Mouse (Mus musculus) heart, postnatal 4 days (tissue): Measurements from ENCODE around the gene Nav2. TPM values are rescaled to one million over a fixed set of nuclear protein-coding genes. Genes with fewer than 3 reads are reported as not detected.

Experiments
- DNase-seq: peaks from one replicate; pipeline ENCODE4 v3.0.0; 2021
- total RNA-seq, 2 experiments: library from RNA; stranded (reverse); gene quantifications; 2 replicates each; pipeline ENCODE4 v1.2.3; 2021

The Nav2 gene
- total RNA-seq, 2 experiments from 2014 or later: 106 to 112 TPM

GRCm38 (mm10) chr7:48938190-48938589, 29.7 kb downstream of the Nav2 start:
- peak; percentile 25 for DNase-seq

DNA sequence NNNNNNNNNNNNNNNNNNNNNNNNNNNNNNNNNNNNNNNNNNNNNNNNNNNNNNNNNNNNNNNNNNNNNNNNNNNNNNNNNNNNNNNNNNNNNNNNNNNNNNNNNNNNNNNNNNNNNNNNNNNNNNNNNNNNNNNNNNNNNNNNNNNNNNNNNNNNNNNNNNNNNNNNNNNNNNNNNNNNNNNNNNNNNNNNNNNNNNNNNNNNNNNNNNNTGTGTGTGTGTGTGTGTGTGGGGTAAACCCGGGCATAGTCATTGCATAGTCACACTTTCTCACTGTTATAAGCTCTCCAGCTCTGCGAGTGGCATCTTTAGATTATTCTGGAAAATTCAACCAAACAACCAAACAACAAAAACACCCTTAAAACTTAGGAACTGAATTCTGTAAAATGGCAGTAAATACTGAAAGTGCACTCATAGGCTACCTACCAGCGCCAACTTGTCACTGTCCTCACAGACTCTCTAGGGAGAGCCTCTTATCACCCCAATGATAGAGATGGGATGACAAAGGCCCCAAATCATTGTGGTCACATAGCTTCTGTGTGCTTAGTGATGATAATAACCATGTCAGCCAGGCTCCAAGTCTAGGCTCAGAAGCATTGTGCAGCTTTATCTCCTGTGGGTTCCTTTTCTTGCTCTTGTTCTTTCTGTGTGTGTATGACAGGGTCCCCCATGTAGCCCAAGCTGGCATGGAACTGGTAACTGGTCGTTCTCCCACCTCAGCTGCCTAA, 40.0 kb downstream of the Nav2 start:
- no peak for DNase-seq

DNA sequence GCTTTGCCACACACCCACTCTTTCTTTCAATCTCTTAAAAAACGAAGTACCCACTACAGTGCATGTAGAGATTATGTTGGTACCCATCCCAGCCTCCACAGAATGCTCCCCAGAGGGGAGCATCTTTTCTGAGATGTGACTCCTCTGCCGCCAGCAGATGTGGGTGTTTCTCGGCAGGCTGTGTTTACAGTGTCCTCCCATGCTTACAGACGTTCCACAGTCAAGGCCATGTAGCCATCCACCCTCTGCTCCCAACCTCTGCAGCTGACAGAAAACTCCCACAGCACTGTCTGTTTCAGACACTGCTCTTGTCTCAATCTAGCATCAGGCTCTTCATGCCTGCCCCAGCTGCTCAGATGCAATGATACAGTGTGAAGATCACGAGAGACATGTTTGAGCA, 46.0 kb downstream of the Nav2 start:
- DNase-seq: no peak

DNA sequence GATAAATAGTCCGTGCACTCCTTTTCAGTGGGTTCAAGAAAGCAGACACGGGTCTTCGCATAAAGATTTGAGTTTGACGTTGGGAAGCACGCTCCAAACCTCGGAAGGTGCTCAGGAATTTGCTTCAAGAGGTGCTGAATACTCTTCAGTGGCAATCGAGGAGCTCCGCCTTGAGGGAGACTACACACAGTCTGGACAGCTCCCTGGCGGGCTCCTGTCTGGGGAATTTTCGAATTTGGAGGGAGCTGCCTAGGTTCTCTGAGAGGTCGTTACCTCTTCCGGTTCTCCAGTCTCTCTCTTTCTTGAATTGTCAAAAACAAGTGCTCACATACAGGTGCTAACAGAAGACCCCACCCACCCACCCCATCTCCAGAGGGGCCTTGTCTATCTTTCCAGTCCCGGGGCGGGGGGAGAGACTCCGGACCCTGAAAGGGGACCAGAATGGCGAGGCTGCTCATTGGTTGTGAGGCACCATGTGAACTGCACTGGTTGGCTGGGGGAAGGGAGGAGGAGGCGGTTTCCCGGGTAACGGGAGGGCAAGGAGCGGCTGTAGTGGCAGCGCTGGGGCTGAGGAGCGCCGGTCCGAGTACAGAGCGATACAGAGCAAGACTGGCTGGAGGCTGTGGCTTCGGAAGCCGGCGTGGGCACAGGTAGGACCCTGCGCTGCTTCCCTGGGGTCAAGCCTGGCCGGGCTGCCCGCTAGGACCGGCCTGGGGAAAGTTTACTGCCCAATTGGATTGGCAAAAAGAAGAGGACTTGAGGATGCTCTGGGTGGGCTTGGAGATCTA, 50.2 kb downstream of the Nav2 start:
- peak; percentile 62 for DNase-seq

GRCm38 (mm10) chr7:48959316-48959661, 50.8 kb downstream of the Nav2 start:
- no peak for DNase-seq

DNA sequence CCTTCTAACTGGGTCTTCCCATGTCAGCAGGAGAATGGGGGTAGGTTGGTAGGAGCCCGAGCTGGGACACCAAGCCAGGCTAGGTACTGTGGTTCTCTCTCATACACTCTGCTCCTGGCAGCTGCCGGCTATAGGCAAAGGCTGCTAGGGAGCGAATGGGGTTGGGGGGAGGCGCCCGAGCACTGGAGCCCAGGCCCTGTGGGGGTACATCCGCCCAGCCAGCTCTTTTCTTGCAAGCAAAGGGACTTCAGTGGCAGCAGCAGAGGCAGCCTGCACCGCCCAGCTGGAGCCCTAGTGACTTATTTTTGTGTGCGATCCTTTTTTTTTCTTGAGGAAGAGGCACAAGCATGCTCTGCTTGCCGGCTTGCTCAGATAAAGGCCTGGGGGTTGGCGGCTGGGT, 51.6 kb downstream of the Nav2 start:
- DNase-seq: no peak

GRCm38 (mm10) chr7:48961501-48961900, 53.0 kb downstream of the Nav2 start:
- DNase-seq: no peak

DNA sequence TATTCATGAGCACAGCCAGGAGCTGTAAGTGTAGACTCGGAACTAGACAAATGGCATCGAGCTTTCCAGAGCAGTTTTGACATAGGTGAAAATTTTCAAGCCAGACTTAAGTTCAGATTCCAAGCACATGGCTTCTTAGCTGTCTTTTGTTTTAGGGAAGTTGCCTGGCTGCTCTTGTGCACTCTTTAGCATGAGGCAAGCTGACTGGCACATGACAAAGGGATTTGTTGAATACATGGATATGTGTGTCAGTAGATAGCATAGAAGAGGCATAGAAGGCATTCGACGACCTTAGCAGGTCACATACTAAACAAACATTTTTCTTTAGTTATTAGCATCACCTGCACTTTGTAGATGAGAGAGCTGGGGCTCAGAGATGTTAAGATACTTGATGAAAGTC, 53.4 kb downstream of the Nav2 start:
- DNase-seq: no peak

GRCm38 (mm10) chr7:48963112-48963511, 54.6 kb downstream of the Nav2 start:
- DNase-seq: no peak

DNA sequence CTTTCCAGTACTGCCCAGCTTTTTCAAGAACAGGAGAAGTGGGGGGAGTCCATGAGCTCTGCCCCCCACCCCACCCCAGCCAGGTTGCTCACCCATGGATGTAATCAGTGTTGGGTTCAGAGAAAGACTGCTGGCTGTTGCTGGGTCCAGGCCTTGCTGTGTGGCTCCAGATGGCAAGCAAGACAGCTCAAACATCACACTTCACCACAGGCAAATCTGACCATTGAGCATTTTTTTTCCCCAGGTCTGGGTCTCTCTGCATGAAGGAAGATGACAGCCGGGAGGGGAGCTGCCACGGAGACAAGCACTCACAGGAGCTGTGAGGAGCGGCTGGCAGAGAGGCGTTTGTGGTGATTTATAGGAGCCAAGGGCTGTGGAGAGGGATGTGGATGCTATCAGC, 55.0 kb downstream of the Nav2 start:
- no peak for DNase-seq

DNA sequence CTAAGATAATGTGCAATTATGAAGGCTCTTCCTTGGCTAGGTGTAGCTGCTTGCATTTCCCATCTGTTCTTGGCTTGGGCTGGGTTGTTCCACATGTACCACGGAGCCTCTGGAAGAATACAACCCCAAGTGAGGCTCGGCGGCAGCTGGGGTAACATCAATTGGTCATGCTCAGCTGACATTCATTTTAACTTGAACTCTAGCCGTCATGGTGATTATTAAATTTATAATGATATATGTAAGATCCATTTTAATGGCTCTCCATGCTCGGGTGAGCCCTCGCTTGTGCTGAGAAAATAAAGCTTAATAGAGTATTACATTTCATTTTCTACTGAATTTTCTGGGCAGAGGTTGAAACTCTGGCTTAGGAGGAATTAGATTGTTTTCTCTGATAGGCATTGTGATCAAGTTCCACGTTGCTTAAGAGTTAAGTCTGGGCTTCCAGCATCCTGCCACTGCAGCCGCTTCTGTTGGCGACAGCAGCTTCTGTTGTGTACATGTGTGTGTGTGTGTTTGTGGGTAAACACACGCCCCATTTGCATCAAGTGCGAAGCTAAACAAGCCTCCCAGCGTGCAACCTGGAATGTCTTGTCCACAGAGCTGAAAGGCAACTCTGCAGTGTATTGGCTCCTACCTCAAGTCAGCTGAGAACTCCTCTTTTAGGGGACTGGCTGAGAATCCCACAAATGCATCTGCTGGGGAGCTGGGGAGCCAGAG, 57.4 kb downstream of the Nav2 start:
- DNase-seq: no peak

GRCm38 (mm10) chr7:48981013-48981412, 72.5 kb downstream of the Nav2 start:
- no peak for DNase-seq

GRCm38 (mm10) chr7:48981814-48982213, 73.3 kb downstream of the Nav2 start:
- no peak for DNase-seq

DNA sequence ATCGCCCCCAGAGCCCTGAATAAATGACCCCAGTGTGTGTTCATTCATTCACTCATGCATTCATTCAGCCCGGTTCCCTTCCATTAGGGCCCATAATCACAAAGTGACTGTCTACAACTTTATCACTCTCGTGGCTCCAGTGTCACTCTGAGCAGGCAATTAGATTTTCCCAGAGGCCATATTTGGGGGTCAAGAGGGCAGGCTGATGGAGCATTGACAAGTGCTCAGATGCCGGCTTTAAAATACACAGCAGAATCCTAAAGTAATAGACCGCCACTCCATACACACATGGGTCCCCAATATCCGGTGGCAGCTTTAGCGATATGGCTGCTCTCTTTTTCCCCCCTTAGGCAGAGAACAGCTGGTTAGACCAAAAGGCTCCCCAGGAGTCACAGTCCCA, 74.1 kb downstream of the Nav2 start:
- no peak for DNase-seq

GRCm38 (mm10) chr7:48991911-48992552, 83.5 kb downstream of the Nav2 start:
- peak; percentile 9 for DNase-seq

- no peak for DNase-seq
Observed at GRCm38 (mm10) chr7:48995171-48995570, 86.7 kb downstream of the Nav2 start.

DNA sequence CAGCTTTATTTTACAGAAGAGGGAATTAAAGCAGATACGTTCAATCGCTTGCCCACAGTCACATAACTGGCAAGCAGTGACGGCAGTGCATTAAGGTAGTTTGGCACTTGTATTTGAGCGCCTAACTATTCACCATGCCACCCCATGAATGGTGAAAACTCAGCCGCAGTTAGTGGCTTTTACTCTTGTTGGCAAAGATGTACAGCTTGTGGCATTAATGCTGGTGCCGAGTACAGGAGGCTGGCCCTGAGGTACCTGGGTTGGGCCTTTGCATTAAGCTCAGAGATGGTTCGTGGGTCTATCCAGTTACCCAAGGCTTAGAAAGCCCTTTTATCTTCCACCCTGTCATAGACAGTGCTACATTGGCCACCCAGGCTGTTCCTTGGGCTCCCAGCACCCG, 87.2 kb downstream of the Nav2 start:
- DNase-seq: no peak

DNA sequence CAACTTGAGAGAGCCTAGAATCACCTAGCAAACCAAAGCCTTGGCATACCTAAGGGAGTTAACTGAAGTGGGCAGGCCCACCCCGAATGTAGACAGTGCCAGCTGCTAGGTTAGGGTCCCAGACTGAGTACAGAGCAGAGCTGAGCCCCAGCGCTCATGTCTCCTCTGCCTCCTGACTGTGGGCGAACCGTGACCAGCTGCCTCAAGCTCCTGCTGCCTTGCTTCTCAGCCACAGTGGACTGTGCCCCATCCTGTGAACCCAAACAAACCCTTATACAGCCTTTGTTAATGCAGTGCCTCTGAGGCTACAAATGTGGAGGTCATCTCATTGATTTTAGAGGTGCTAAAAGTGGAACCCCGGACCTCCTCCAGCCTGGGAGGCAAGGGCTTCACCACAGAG, 88.3 kb downstream of the Nav2 start:
- DNase-seq: no peak

GRCm38 (mm10) chr7:48998097-48998496, 89.6 kb downstream of the Nav2 start:
- DNase-seq: no peak

DNA sequence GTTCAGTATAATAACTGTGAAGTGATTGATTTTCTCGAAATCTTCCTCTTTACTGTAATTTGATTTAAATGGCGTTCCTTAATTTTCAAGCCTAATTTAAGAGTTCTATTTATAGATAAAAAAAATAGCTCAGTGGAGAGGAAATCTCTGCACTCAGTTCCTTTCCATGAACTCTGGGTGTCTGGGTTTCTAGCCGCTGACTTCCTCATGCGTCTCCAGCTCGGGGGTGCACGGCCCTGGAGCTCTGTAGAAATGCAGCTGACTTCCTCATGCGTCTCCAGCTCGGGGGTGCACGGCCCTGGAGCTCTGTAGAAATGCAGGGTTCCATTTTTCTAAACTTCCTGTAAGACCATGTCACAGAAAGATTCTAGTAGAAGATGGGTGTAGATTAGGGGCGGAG, 90.1 kb downstream of the Nav2 start:
- DNase-seq: no peak

- DNase-seq: no peak
Observed at GRCm38 (mm10) chr7:49000816-49001215, 92.3 kb downstream of the Nav2 start.

- DNase-seq: no peak
Observed at GRCm38 (mm10) chr7:49004402-49004801, 95.9 kb downstream of the Nav2 start.

- DNase-seq: no peak
Observed at GRCm38 (mm10) chr7:49006886-49007285, 98.4 kb downstream of the Nav2 start.
